Mouse (Mus musculus) monocyte, adult 2 months (primary cell): Measurements from ENCODE around the gene Ncaph2.

Experiments
- DNase-seq, 2 experiments: peaks; one replicate each; pipeline ENCODE4 v3.0.0; 2022; ENCODE audit warnings: low spot score in 2 of 2, low read depth in 1 of 2

Gene Ncaph2

DNA sequence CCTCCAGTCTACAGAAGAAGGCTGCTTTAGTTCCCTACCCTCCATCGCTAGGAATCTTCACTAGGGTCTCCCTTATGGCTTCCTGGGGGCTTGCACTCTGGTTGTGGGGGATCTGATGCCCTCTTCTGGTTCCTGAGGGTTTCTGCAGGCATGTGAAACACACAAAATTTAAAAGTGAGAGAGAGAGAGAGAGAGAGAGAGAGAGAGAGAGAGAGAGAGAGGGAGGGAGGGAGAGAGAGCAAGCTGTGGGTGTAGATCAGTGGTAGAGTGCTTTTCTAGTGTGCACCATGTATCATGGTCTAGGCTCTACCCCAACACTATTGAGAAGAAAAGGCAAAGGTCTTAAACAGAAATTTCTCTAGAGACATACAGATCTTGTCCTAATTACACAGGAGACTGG, 13.8 kb upstream of the Ncaph2 start:
- no peak for DNase-seq

DNA sequence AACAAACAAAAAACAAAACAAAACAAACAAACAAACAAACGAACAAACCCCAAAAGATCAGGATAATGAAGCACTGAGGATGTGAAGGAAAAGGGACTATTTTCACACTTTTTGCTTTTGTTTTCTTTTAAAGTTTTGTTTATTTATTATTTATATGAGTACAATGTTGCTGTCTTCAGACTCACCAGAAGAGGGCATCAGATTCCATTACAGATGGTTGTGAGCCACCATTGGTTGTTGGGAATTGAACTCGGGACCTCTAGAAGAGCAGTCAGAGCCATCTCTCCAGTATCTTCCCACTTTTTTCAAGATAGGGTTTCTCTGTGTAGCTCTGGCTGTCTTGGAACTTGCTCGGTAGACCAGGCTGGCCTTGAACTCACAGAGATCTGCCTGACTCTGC, 12.2 kb upstream of the Ncaph2 start:
- no peak for DNase-seq

DNA sequence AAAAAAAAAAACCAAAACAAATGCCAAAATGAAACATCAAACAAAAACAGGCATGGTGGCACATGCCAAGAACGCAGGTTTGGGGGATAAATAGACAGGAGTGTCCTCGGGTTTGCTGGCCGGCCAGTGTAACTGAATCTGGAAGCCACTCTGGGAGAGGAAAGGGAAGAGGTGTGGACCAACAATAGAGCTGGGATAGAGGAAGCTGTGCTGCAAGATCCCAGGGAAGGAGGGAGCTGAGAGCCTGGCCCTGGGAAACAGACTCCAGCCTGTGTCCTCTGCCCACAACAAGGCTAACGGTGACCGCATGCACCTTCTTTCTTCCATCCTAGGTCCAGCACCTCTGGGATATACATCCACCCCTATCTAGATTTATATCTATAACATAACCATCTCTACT, 5.1 kb upstream of the Ncaph2 start:
- DNase-seq = no peak

DNA sequence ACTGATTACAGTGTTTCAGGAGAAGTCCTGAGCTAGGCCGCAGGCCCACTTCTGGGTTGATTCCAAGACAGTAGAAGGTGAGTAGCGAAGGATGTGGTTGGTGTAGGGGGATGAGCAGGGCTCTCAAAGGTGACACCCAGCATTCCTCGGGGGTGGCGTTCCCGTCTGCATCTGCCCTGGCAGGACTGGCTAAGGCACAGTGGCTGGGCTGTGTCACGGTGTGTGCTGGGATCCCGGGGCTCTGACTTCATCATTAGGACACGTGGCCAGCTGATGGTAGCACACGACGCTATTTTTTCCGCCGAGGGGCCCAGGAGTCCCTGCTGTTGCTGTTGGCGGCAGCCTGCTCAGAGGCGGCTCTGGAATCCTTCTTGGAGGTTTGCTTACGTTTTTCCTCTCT, 4.2 kb upstream of the Ncaph2 start:
- DNase-seq = no peak

DNA sequence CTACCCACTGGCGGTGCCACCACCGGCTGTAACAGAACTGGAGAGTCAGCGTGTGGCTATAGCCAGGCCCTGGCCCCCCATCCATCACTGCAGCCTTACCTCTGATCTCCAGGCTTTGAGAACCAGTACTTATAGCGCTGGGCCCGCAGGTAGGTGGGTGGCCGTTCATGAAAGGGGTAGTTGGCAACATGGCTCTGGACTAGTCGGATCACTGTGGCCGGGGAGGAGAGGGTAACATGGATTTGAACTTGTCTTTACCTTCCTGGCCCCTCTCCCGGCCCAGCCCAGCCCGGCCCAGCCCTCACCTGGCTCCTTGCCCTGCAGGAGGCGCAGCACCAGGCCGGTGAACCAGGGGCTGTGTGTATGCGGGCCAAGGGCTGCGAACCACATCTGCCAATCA, 3.5 kb upstream of the Ncaph2 start:
- DNase-seq = no peak

DNA sequence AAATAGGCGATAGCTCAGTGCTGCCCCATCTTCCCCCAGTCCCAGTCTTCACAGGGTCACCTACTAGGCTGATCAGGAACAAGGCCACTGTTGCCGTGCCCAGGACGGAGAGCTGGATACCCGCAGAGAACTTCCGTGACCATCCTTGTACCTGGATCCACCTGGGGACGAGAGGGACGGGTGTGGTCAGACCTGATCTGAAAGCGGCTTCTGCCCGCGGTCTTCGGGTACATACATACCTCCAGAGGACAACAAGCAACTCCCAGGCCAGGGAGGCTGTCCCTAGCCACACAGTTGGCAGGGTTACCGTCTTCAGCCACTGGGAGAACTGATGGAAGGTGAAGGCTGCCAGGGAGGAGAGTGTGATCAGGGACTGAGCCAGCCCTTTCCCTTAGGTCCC, 2.7 kb upstream of the Ncaph2 start:
- DNase-seq = no peak

DNA sequence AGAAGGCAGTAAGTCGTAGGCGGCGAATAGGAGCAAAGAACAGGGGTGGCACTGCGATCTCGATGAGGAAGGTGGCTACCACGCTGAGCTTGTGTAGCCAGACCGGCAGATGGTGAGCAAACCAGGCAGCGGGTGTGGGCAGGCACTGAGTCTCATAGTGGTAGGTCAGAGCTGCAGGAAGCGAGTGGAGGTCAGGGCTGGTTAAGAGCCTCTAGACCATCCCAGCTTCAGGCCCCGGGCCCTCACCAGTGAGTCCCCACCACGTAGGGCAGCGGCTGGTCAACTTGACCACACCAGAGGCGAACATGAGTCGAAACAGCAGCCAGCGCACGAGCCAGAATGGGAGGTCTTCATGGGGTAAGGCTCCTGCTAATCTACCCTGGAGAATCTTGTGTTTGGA, 1.7 kb upstream of the Ncaph2 start:
- DNase-seq = no peak

DNA sequence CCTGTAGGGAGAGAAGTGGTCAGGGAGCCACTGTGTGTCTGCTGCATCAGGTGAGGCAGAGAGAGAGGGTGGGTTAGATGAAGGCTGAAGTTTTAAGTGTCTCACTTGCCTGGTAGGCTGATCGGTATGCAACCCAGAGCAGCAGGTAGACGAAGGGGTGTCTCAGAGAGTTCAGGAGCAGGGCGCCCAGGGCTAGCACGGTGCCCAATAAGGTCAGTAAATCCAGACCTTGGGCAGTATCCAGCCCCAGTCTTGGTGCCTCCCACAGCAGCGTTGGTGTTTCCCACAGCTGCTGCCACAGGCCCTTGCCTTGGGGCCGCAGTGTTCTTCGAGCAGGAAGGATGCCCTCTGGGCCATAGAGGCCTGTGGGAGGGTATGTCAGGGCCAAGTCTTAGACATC, 1.1 kb upstream of the Ncaph2 start:
- no peak for DNase-seq

DNA sequence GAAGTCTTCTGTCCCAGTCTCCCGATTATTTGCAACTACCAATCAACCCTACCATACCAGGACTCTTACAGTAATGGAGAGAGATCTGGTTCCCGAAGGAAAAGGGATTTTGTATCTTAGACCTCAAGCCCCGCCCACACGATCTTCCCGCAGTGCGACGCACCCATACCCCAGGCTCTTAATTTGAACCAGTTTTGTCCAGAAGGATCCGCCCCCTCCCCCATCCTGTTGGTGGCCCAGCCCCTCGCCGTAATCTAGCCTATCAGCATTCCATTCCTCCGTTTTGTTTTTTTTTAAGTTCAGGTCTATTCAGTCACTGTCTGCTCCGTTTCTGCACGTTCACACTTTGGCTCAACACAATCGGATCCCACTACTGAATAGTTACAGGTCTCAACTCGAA, 853 bp downstream of the Ncaph2 start:
- DNase-seq = peak in 1 of 2 experiments; percentile 33

DNA sequence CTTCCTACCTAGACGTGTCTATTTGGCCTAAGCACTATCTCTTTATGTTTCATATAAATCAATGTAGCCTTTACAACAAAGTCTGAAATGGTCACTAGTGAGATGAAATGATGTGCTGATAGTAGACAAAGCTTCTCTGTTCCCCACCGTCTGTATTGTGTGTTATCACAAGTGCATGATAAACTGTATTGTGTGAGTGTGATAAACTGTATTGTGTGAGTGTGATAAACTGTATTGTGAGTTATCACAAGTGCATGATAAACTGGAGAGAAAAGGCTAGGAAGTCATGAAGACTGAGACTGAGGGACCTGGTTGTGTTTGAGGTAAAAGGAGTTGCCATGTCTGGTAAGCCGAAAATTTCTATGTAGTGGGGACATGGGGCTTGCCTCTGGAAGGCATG, 3.3 kb downstream of the Ncaph2 start:
- no peak for DNase-seq

DNA sequence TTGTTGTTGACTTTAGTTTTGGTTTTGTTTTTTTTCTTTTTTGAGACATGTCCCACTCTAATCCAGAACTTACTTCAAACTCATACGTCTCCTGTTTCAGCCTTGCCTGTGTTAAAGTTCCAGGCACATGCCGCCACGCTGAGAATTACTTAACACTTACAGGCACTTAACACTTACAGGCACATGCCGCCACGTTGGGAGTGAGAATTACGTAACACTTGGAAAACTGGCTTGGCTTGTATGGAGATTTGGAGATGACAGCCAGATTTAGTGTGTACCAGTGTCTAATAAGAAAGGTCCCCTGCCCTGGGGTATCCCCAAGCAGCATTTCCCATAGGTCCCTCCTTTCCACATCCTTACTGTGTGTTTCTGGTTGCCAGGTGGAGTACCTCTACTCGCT, 7.5 kb downstream of the Ncaph2 start:
- DNase-seq = no peak

DNA sequence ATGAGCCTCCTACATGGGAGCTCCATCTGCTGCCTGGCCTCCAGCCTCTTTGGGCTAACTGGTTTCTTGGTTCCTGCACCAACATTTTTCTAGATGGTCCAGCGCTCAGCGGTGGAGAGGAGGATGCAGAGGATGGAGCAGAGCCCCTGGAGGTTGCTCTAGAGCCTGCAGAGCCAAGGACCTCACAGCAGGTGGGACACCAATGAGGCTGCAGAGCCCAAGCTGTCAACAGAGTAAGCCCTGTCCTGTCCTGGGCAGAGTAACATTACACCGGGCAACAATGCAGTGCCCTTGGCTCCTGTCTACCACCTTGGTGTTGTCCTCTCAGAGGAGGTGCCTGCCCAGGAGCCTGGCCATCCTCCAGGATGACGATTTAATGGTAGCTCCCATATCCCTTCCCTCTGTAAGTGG, 9.6 kb downstream of the Ncaph2 start:
- no peak for DNase-seq

DNA sequence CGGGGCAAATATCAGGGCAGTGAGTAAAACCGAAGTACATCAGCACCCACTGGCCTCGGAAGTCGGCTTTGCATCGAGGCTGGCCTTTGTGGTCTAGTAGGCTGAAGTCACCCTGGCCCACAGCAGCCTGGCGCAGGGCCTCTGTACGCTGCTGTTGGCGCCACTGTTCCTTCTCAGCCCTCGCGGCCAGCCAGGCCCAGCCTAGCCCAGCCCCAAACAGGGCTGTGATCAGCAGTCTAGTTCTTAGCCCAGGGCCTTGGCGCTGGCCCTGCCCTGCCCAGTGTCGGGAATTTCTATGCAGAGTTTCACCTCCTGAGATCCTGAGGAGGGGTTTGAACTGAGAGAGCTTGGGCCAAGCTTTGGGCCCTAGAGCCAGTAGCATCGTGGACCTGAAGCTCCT, 16.5 kb downstream of the Ncaph2 start:
- DNase-seq = no peak

DNA sequence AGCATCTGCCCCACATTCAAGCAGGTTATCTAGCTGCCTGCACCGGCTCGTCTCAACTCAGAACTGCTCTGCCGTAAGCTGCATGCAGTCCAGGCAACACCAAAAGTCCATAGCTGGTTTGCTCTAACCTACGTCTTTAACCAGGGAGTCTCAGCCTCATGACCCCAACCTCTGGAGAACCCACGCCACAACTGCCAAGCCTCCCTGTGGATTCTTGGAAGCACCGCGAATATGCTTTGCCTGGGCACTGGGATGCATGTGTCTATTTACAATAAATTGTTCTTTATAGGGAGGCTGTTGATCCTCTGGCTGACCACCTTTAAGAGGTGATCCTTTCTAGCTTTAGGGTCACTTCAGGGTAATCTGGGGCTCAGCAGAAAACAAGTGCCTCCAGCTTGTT, 17.0 kb downstream of the Ncaph2 start:
- no peak for DNase-seq

DNA sequence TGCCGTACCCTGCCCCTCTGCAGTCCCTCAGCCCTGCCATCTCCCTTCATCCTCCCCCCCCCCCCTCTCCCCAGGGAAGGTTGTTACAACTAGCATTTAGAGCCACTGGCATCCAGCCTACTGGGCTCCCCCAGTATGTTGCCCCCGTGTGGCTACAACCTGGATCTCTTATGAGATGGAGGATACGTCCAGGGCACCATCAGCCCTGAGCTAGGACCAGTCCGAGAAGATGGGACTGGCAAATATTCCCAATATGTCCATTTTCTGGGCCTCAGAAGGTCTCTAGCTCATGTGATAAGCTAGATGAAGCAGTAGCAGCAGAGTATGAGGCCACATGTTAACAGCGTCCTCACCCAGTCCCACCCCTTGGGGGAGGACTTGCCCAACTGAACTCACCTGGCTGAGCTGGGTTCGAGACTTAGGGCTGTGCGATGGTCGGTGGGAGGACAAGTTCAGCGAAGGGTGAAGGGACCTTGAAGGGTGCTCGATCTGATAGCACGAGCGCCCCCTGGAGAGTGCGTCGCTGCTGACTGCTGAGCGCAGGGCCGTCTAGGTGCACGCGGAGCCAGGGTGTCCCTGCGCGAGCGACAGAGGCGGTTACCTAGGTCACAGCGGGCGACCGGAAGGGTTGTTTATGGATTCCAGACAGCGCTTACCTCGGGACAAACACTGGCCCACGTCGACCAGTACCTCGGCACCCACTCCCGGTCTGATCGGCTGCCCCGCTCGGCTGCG, 17.7 kb downstream of the Ncaph2 start:
- peak; percentile 55 to 75 for DNase-seq

DNA sequence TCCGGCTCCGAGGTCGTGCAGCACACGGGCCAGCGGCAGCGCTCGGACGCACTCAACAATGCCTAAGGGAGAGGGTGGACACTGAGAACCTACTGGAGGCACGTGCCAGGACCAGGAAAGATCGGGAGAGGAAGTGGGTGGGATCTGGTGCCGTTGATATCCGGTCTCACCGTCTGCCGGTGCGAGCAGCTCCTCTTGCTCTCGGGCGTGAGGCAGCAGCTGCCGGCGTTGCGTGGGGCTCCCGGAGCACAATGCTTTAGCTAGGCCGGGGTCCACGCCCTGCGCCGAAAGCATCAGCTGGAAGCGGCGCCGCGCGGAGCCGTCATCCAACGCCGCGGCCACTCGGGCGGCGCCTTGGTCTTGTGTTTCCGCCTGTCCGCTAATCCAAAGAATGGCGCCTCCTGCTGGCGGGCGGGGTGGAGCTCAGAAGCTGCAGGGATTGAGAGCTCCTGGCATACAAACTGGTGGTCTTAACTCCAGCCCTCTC, 18.3 kb downstream of the Ncaph2 start, which contains the start of gene Sco2:
TSS of gene Sco2 (minus strand) at position 85 of the 487 bp plus-strand sequence.
- peak; percentile 71 to 86 for DNase-seq

DNA sequence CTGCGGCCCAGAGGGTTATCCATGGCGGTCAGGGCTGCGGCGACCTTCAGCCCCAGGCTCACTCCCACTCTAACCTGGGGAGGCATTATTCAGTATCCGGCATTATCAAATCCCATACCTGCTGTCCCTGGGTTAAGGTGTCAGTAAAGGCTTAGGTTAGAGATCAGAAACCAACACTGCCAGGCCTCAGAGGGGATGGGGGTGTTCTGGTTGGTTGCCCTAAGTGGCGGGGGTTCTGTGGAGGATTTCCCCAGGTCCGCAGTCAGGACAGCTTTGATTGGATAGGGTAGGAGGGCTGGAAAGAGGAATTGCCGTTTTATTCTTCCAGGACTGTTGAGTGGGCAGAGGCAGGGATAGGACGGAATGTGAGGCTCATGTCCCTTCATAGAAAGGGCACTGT, 18.8 kb downstream of the Ncaph2 start:
- no peak for DNase-seq

DNA sequence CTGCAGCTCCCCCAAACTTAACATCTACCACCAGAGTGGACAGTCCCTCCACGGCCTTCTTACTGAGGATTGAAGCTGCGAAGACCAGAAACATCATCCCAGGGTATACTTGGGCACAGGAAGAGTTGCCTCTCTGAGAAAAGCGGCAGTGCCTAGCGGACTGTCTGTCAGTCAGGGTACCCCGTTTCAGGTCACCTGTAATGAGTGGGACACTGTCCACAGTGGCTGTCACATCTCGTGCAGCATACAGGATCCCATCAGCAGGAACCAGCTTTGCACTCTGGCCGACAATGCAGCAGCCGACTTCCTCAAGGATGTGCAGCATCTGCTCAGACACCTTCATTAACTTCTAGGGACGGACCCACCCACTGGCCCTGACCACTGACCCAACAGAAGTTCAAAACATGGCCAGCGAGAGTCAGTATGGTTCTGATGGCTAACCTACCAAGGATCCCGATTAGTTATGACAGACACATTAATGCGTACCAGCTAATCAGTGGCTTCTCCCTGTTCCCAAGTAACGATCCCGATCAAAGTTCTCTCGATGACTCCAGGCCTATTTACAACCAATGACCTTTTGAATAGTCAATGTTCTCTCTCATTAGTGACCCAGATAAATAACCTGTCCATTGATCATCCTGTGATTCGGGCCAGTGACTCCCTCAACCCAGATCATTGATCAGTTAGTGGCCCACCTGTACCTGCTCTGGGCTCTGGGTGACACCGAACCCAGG, 19.4 kb downstream of the Ncaph2 start:
- DNase-seq = no peak

DNA sequence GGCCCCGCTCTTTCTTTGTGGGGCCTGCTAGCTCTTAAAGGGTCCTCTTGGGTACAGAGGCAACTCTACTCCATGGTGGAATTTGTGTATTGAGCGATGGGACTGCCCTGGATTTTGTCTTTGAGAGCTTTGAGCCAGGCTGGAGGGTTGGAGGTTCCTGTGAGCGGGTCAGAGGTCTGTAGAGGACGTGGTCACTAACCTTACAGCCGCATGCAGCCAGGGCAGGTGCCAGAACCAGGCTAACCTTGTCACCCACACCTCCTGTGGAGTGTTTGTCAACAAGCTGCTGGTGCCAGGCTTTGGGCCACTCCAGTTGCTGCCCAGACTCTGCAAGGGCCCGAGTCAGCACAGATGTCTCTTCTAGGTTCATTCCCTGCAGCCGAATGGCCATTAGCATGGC, 20.5 kb downstream of the Ncaph2 start:
- no peak for DNase-seq

DNA sequence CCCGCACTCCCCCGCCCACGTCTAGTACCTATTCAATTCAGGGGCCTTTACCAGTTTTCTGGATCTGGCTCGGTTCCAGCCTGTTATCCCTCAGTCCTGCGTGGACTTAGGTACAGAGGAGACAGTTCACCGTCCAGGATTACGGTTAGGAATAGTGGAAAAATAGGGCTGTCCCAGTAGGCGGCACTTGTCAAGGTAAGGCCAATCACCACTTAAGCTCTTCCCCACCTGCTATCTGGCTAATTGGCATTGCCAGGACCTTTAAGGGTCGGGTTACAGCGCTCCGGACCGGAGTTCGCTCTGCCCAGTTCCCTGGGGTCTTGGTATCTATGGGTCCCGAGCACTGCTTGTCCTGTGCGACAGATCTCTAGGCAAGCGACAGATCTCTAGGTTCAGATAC, 21.4 kb downstream of the Ncaph2 start, which contains the start of gene Tymp:
TSS of gene Tymp (minus strand) at position 83 of the 400 bp plus-strand sequence.
- DNase-seq = no peak

DNA sequence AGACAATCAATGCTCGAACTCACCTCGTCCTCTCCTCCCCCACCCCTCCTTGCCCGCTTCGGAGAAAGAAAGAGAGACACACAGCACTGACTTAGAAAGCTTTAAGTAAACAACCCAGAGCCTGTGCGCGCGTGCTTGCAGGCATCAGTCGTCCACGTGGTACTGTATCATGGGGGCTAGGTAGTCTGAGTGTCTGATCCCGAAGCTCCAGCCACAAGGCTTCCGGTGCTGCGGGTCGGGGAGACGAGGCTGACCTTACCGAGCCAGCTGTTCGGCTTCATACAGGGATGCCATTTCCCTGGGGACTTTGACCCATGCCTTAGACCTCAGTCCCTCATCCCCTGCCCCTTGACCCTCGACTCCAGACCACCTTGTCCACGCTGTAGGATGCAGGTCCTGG, 21.8 kb downstream of the Ncaph2 start:
- DNase-seq = no peak
